Mouse (Mus musculus) layer of hippocampus, postnatal 36 days (tissue): ENCODE results near the gene Lta. TPM values are rescaled to one million over a fixed set of nuclear protein-coding genes. Genes with fewer than 3 reads are reported as not detected.
A peak's percentile ranks its signal among the peaks of the same experiment; 100 is the strongest.

Source experiments
- DNase-seq, 2 experiments: peaks; one replicate each; pipeline ENCODE4 v3.0.0; 2022
- total RNA-seq, 2 experiments: library from RNA; stranded (reverse); gene quantifications; 2 replicates each; pipeline ENCODE4 v1.2.3; 2021

Lta gene
- total RNA-seq, 2 experiments from 2014 or later, result 0.28 to 0.42 TPM

DNA sequence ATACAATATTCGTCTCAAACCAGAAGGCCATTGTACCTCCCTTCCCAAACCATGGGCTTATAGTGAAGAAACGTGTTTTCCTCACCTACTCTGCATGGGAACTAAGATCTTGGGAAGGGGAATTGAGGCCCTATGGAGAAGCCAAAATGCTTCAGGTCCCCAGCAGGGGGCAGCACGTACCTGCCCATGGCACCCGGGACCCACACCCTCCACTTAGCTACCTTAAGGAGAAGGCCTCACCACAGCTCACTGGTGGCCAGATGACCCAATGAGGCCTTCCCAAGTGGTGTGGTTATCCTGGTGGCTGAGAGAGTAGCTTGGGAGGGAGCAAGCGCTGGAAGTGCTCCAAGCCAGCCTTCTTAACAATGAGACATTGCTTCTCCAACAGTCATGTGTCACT, 26.6 kb downstream of the Lta start:
- peak in 1 of 2 experiments; percentile 59 for DNase-seq

DNA sequence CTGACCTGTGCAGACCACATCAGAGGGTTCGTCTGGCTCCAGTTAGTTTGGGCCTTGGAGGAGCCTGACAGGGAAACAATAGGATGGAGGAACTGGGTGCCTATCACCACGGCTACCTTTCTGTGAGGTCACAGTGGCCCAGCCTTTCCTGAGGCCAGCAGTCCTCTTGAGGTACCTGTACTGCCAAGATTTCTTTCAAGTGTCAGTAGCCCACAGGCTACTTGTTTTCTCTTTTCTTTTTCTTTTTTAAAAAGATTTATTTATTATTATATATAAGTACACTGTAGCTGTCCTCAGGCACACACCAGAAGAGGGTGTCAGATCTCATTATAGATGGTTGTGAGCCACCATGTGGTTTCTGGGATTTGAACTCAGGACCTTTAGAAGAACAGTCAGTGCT, 29.2 kb downstream of the Lta start, which contains the start of gene Aif1:
Gene Aif1, minus strand, starts transcription at position 101 of the 400 bp plus-strand sequence.
- no peak for DNase-seq

DNA sequence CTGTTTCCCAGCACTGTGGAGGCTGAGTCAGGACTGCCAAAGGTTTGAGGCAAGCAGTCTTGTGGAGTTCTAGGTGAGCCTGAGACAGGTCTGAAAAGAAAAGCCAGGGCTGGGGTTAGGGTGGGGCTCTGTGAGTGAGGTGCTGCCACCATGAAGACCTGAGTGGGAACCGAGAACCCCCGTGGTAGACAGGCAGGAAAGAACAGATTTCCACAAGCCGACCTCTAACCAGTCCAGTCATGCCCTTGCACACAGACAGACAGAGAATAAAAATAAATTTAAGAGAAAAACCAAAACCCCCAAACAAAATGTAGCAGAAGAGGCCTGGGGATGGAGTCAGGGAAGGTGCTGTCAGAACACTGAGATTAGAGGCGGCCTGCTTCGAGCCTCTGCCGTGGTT, 29.8 kb downstream of the Lta start:
- DNase-seq, result no peak

DNA sequence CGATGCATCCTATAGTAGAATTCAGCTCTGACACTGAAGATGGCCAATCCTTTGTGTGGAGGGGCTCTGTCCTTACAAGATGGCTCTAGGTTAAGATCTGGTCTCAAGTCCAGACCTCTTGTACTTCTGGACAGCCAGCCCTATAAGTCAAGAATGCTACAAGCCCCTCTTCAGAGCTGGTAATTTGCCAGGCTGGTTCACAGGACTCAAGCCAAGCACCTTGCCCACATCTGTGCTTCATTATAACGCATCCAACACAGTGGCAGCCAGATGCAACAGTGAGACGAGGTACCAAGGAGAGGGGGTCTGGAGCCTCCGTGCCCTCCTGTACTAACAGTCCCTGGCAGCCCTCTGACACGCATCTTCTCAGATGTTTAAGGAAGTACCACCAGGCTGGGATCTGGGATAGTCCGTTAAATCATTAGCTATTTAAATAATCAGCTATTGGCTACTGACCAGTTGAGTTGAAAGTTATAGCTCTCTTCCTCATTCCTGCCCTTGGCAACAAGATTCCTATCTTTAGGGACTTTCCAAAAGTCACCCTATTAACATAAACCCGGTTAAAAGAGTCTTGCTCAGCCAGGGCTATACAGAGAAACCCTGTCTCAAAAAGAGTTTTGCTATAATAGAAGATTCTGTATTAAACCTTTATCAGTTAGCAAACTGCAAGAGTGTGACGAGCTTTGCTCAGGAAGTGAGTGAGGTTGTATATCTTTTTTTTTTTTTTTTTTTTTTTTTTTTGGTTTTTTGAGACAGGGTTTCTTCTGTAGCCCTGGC, 30.8 kb downstream of the Lta start:
- no peak for DNase-seq

DNA sequence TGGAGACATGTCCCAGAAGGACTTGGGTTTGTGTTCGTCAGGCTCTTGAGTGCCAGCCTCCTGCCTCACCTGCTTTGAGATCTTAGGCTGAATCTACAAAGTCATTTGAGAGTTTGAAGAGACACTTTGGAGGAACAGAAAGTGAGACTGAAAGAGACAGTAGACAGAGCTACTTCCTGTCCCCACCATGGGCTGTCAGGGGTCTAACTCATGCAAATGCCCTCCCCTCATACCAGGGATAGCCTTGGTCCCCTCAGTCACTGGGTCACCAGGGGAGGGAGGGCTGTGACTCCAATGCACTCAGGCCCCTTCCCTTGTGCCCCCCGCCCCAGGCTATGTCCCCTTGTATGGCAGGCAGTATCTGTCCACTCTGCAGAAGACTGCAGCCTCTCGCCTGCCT, 31.8 kb downstream of the Lta start:
- DNase-seq, result no peak

DNA sequence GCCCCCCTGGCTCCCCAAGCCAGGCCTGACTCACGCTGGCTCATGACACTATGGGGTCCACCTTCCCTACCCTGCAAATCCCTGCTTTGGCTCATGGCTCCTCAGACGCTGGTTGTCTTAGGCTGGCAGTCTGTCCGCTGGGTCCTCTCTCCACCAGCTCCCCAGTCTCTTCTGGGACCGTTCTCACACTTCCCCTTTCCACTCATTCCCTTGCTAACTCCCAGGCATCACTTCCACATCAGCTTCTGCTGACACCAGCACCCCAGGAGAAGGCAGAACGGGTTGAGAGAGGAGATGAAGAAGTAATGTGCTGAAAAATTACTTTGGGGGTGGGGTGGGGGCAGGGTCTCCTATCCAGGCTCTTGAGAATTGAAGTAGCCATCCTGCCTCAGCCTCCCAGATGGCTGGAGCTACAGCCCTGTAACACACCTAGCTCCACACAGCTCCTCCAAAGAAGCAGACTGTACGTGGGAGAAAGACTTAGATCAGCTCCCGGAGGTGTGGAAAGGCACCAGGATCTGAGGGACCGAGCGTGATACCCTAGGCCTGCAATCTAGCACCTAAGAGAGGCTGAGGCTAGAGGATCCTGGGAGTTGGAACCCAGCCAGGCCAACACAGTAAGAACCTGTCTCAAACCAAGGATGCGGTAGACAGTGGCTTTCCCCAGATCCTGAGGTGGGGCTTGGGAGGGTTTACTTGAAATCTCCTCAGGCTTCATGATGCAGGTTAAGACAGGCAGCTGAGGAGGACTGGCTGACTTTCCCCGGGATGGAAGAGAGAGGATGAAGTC, 32.5 kb downstream of the Lta start:
- DNase-seq, result no peak

DNA sequence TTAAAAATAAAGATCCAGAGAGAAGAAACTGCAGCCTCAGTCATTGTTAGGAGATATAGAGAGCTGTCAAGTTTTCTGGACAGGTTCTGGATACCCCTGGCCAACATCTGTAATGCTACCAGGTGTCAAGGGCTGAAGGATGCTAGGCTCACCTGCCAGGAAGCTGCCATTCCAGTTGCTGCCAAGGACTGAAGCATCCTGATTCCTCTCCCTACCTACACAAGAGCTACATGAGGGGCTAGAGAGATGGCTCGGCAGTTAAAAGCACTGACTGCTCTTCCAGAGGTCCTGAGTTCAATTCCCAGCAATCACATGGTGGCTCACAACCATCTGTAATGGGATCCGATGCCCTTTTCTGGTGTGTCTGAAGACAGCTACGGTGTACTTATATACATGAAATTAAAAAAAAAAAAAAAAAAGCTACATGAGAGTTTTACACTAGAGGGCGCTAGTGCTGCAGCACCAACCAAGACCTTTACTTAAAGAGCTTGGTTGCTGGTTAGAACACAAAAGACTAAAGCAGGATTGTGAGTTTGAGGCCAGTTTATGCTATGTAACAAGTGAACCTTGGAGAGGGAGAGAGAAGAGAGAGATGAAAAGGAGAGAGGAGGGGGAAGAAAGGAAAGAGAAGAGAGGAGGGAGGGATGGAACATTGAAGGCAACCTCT, 36.5 kb downstream of the Lta start:
- no peak for DNase-seq

DNA sequence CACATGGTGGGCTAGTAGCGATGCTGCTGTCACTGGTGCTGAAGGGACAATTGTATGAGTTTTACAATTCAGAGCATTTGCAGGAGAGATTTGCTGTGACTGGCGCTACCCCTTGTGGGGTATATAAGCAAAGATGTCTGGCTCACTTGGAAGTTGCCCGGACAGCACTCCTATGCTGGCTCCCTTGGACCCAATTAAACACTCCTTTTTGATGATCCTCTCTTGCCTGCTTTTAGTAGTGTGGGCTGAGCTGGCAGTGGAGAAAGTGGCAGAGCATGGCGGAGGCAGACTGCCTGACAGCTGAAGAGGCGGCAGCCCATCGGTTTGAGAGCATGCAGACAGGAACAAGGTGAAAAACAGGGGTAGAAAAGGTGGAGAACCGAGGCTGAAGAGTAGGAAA, 37.4 kb downstream of the Lta start:
- no peak for DNase-seq

DNA sequence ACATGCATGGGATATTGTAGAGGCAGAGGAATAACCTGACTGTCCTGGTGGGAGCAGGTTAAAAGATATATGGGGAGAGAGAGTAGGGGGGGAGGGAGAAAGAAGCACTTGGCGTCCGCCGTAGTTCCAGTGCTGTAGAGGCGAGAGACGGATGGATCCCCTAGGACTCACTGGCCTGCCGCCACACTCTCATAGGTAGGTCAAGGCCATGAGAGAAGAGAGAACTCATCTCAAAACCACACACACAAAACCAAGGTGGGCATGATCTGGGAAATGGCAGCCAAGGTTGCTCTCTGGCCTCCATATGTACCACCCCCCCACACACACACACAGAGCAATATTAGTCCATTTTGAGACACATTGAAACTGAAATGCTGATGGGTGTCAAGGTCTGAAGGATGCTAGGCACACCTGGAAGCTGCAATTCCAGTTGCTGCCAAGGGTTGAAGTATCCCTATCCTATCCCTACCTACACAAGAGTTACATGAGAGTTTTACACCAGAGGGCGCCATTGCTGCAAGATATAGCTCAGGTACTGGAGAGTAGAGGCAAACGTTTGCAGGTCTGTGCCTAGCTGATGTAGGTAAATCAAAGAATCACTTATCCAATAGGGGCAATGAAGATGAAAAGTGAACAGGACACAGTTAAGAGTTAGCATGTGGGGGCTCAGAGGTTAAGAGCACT, 38.7 kb downstream of the Lta start:
- no peak for DNase-seq

DNA sequence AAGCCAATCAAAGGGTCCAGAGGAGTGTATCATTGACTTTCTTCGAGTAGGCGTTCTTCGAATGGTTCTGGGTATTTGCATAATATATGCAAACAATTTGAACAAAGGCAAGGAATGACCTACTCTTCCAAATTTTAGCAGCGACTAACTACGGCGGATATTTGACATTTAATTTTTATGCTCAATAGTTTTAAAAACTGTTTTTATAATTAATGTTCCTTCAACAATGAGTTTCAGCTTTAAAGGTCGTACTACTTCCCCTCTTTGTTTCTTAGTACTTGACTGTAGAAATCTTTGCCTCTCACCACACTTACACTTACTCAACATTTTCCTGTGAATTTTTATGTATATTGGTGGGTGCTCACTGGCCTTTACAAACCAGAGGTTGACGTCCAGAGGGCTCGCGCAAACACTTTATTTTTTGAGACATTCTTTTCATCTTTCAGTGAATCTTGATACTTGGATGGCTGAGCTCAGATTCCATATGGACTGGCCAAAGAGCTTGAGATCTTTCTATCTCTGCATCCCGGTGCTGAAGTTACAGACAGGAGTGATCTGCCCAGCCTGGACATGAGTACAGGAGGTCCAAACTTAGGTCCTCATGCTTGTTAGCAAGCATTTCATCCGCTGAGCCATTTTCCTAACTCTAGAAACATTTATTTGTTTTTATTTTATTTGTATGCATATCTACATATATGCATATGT, 39.5 kb downstream of the Lta start:
- DNase-seq, result no peak

DNA sequence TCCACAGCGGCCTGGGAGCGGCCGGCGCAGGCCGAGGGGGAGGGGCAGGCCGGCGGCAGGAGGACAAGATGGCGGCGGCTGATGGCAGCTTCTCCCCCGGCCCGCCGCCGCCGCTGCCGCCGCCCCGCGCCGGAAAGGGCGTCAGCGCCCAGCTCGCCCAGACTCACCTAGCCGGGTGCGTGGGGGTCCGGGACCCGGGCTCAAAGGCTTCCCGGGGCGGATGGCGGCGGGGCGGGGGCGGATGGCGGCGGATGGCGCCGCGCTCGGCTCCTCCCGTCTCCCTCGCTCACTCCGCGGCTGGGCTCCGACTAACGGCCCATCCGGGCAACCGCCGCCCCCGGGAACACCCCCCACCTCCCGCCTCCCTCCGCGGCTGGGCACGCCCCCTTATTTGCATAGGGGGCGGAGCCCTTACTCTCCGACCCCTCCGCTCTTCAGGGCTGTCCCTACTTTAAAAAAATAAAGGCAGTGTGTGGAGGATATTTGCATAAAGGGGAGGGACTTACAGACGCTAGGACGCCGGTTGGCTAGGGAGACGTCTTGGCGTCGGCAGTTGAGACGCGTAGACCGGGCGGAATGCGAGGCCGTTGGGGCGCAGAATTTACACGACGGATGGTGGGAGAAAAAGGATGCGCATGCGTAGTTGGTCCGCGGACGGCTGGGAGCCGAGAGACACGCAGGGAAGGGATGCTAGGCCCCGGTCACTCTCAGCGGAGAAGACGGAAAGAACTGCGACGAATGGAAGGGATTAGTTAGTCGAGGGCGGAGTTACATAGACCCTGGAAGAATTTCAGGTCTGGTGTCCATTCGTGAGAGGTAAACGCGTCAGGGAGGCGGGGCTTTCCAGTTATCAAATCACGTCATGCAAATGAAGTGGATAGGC, 40.3 kb downstream of the Lta start, which contains the start of gene Prrc2a:
Gene Prrc2a, minus strand, starts transcription at position 330 of the 883 bp plus-strand sequence.
- peak; percentile 99 for DNase-seq

DNA sequence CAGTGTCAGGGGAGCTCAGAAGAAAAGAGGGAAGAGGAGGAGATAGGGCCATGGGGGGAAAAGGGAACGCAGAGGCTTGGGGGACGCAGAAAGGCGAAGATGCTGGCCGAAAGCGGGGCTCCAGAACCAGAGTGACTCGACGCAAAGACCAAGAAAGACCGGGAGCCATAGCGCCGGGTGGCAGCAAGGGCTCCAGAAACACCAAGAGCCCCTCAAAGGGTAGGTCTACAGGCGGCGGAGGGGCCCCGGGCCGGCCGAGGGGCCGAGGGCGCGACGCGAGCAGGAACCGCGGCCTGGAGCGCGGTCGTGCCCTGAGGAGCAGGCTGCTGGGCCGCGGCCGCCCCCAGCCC, 41.0 kb downstream of the Lta start:
- DNase-seq, result no peak

DNA sequence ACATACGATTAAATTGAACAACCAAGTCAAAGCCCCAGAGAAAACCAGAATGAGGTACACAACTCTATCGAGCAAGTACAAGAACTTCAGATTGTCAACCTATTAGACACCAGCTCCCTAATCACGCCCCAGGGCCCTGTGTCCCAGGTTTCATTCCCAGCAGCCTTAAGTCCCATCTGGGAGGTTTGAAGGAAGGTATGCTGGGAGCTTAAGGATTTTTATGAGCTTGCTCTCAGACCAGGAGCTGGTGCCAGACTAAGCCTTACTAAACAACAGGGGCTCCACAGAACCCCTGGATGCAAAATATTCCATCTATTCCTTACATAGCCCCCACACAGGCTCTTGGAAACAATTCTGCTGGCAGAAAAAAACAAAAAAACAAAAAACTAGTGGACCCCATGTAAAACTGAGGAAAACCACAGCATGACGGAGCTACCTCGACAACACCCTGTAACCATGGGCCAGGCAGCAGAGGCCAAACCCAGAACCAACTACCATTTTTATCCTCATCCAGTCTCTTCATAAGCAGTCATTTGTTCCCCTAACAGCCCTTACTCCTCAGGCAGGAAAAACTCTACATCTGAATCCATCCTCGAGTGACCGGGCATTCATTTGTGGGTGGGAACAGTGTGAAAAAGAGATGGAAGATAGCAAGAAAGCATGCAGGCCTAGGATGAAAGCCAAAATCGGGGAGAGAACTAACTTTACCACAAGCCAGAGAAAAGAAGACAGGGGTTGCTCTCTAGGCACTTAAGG, 41.6 kb downstream of the Lta start:
- no peak for DNase-seq

DNA sequence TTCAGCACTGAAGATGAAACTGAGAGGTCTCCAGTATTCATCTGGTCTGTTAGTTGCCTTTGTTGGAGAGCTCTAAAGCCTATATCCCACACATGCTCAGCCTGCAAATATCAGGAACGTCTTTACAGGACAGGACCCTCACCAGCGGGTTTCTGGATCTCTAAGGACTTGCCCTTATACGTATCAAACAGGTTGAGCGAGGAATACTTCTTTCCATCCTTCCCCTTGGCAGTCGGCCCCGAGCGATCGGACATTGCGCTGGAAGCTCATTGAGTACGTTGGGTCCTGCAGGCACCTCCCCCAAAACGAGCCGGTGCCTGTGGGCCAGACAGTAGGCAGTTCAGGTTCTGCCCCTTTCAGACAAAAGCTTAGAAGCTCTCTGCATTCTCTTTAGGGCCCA, 42.4 kb downstream of the Lta start:
- peak in 1 of 2 experiments; percentile 24 for DNase-seq

DNA sequence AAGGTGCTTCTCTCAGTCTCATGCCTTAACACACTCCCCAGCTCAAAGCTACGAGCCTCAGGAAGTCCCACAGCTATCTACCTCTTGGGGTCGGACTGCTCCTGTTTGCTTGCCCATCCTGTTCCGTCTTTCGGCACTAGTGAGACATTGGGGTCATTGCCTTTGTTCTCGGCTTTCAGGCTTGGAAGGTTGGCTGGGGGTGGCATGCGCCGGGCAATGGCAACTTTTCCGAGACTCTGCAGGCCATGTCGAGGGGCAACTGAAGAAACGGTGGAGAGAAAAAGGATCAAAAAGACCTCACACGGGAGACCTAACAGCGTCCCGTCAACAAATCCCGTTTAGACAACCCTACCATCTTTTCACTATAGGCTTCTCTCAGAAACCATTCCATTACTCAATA, 43.0 kb downstream of the Lta start:
- DNase-seq, result no peak

DNA sequence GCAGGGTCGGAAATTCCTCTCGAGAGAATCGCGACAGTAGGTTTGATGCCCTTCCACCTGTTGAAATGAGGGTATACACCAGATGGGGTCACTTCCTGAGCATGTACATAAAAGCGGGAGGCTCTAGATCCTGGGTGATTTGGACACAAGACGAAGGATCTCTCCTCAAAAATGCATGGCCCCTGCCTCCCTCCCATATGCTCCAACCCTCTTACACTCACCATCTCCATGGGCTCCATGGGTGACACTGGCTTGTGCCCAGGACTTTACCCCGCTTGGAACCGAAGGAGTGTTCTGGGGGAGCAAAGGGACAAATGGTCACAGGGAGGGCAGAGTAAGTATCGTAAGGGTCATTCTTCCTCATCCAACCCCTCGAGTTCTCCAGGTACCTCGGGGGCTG, 43.7 kb downstream of the Lta start:
- DNase-seq, result no peak

DNA sequence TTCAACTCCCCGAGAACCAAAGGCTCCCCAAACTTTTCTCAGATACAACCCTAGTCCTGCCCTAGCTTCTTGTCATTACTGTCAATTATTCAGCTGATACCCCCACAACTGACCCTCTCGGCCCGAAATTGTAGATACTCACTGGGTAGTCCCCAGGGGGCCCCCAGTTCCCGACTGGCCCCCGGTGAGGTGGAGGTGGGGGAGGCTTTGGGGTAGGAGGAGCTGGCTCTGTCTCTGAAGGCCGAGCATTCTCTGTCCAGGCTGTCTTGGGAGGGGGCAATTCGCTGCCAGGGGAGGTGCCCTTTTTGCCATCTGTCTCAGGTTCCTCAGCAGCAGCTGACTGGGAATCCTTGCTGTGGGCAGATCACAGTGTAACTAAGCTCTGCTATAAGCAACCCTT, 45.5 kb downstream of the Lta start:
- no peak for DNase-seq

DNA sequence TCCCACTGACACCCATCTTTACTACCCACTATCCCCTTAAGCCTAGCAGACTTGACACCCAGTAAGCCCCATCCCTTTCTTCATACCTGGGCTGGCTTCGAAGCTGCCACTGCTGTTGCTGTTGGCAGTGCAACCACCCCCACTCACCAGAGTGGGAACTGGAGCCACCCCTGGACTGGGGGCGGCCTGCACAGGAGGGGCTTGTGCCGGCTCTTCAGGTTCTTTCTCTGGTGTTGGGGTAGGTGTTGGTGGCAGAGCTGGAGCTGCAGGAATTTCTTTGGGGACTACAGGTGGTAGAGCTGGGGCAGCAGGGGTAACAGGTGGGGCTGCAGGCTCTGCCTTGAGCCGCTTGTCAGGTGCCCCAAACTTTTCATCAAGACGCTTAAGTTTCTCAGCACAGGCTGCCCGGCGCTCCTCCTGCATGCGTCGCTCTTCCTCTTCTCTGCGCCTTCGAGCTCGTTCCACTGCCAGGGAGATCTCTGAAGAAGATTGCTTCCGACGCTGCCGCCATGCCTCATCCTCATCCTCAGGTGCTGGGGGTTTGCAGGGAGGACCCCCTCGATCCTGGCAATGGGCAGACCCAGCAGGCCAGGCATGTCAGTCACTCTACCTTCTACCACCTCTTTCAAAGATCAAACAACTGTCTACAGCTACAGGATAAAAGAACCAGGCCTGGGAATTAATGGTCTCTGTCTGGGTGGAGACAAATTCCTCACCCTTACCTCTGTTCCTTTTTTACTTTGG, 46.1 kb downstream of the Lta start:
- no peak for DNase-seq

DNA sequence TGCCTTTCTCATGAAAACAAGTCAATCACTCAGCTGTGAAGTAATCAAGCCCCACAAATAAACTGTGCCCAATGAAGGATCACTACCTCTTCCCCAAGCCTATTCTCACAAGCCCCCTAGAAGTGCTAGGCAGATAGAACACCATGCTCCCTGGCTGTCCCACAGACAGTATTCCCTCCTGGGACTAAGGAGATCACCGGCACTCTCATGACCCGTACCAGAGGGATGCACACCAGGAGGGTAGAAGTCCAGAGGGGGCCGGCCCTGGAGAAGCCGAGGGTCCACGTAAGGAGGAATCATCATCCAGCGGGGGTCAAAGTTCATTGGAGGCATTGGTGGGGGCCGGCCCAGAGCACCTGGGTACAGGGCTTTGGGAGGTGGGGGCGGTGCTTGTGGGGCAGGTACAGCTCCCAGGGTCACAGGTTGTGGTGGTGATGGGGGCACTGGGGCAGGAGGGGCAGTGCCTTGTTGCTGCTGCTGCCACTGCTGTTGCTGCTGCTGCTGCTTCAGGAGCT, 47.4 kb downstream of the Lta start:
- DNase-seq, result no peak
